Mouse (Mus musculus): Measurements from ENCODE around the gene Grm1. TPM values are rescaled to one million over a fixed set of nuclear protein-coding genes. Genes with fewer than 3 reads are reported as not detected.
"Not testable (repeated sequence)": the region's sequence is repeated elsewhere in the genome, so short reads cannot be mapped to it uniquely, and the experiment has no call there.

The Grm1 gene
- polyA plus RNA-seq, 1 experiment from 2014 or later, result not detected

DNA sequence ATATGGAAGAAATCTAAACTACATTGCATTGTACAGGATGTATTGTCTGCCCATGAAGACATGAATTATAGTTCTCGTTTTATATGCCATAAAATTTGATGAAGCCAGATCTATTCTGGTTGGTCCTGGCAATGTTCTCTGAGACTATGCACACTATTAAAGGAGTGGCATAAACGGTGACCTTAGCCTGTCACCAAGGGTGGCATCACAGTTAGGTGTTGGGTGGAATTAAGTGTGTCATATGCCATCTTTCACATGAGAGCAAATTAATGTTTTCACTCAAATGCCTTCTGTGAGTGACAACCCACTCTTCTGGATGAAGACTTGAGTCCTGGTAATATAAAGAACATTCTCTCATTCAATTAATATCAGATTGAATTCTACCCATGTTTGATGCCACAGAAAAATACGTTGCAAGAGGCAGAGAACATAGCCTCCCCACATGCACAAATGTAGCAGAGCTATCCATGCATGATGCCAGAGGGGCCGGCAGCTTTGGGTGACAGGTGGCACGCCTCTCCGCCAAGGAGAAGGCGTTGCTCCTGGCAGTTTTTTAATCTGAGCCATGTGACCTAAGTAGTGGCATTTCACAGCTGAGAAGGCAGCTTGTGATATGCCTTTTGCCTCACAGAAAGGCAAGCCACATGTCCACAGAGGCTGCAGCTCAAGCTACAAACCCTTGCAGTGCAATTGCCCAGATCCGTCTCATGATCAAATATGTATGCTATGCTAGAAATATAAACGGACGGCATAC, 20.7 kb downstream of the Grm1 start:
- Histone ChIP-seq H3K4me1 (ENCODE audit: control insufficient read depth, insufficient read depth, low read length) (no peaks in the 10 kb centered on the region), H3K9me3 (ENCODE audit: control insufficient read depth, low read length) (no peaks in the 10 kb centered on the region), H3K4me3 (ENCODE audit: low read depth, low read length) (no peak overlapping the region), H3K27ac (ENCODE audit: low read depth, low read length) (no peak overlapping the region), H3K27me3 (ENCODE audit: control insufficient read depth, insufficient read depth, low read length) (no peaks in the 10 kb centered on the region), H3K36me3 (ENCODE audit: control insufficient read depth, insufficient read depth, low read length) (no peaks in the 10 kb centered on the region), H3K9ac (ENCODE audit: low read length) (no peak overlapping the region), H3K4me2 (ENCODE audit: low read depth) (no peak overlapping the region)
- DNase-seq (ENCODE audit: low spot score), result no peak
- no peak for ATAC-seq (ENCODE audit: insufficient read depth, low FRiP score, low TSS enrichment)
- 84% methylated on average over 10 of the region's 10 CpGs for WGBS

DNA sequence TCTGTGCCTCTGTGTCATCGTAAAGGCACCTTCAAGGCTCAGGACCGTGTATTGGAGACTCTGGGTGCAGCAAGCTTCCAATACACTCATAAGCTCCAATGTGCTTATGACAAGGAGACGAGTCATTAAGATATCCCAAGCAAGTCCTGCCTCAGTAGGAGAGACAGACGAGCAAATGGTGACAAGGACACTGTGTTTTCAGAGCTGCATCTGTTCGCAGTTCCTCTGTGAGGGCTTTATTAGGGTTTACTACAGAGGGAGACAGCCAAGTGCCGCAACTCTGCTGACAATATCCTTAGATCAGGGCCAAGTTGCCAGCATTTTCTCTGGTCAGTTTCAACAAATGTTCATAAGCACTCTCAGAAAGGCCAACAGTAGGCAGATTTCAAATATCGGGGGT, 32.8 kb downstream of the Grm1 start:
- Histone ChIP-seq H3K4me1 (ENCODE audit: control insufficient read depth, insufficient read depth, low read length) (no peaks in the 10 kb centered on the region), H3K4me3 (ENCODE audit: low read depth, low read length) (no peak overlapping the region)

DNA sequence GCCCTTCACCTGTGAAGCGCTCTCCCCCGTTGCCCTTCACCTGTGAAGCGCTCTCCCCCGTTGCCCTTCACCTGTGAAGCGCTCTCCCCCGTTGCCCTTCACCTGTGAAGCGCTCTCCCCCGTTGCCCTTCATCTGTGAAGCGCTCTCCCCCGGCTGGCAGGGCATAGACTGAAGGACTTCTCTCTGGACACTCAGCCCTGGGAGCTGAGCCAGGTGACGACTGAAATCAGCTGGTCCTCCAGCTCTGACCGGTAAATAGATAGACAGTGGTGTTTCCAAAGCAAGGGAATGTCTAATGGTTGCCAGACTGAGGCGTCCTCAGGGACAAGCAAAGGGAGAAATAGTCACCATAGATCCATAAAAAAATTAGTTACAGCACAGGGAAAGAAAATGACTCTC, 36.7 kb downstream of the Grm1 start:
- not testable (repeated sequence) for H3K4me1 ChIP-seq (ENCODE audit: control insufficient read depth, insufficient read depth, low read length); H3K4me3 ChIP-seq (ENCODE audit: low read depth, low read length); DNase-seq (ENCODE audit: low spot score); H3K36me3 ChIP-seq (ENCODE audit: control insufficient read depth, insufficient read depth, low read length); H3K9me3 ChIP-seq (ENCODE audit: control insufficient read depth, low read length); H3K27me3 ChIP-seq (ENCODE audit: control insufficient read depth, insufficient read depth, low read length); H3K9ac ChIP-seq (ENCODE audit: low read length); ATAC-seq (ENCODE audit: insufficient read depth, low FRiP score, low TSS enrichment); H3K4me2 ChIP-seq (ENCODE audit: low read depth); H3K27ac ChIP-seq (ENCODE audit: low read depth, low read length)
- WGBS, result 64% methylated on average over 10 of the region's 13 CpGs

More for the DNA sequence above, 32.8 kb downstream of the Grm1 start:
- H3K4me2 ChIP-seq (ENCODE audit: low read depth), result no peak overlapping the region
- DNase-seq (ENCODE audit: low spot score), result no peak
- no peak for ATAC-seq (ENCODE audit: insufficient read depth, low FRiP score, low TSS enrichment)
- H3K27ac ChIP-seq (ENCODE audit: low read depth, low read length), result no peak overlapping the region
- no peaks in the 10 kb centered on the region for H3K9me3 ChIP-seq (ENCODE audit: control insufficient read depth, low read length)
- no peak overlapping the region for H3K9ac ChIP-seq (ENCODE audit: low read length)
- H3K27me3 ChIP-seq (ENCODE audit: control insufficient read depth, insufficient read depth, low read length), result no peaks in the 10 kb centered on the region
- 78% methylated on average over 7 of the region's 7 CpGs for WGBS
- H3K36me3 ChIP-seq (ENCODE audit: control insufficient read depth, insufficient read depth, low read length), result no peaks in the 10 kb centered on the region

DNA sequence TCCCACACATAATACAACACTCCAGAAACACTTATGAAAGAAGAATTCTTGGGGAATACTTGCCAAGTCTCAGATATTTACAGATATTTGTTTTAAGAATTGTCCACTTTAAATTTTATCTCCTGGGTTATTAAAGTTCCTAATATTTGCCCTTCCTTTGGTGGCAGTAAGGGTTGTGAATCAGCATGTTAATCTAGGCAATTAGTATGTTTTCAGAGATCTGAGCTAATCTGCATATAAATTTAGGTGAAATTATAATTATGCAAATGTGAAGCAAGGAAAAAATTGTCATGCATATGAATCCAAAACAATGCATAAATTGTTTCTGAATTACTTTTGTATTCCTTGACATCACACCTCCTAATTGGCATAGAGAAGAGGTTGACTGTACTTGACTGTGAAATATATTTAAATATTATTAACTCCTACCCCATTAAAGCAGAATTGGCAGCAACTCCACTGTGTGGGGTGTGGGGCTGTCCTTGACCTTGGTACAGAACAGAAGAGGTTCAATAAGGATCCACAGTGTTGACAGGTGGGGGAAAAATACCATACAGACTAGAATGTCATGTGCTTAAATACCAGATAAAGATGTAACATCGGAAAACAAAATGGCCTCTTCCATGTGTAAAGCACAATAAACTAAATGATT, 37.6 kb downstream of the Grm1 start:
- Histone ChIP-seq H3K4me3 (ENCODE audit: low read depth, low read length) (no peak overlapping the region), H3K9me3 (ENCODE audit: control insufficient read depth, low read length) (no peaks in the 10 kb centered on the region), H3K27ac (ENCODE audit: low read depth, low read length) (no peak overlapping the region), H3K27me3 (ENCODE audit: control insufficient read depth, insufficient read depth, low read length) (no peaks in the 10 kb centered on the region), H3K4me1 (ENCODE audit: control insufficient read depth, insufficient read depth, low read length) (no peaks in the 10 kb centered on the region), H3K9ac (ENCODE audit: low read length) (no peak overlapping the region), H3K36me3 (ENCODE audit: control insufficient read depth, insufficient read depth, low read length) (no peaks in the 10 kb centered on the region), H3K4me2 (ENCODE audit: low read depth) (no peak overlapping the region)
- no peak for ATAC-seq (ENCODE audit: insufficient read depth, low FRiP score, low TSS enrichment)
- WGBS, result 91% methylated on average over 1 of the region's 1 CpGs
- DNase-seq (ENCODE audit: low spot score), result no peak

DNA sequence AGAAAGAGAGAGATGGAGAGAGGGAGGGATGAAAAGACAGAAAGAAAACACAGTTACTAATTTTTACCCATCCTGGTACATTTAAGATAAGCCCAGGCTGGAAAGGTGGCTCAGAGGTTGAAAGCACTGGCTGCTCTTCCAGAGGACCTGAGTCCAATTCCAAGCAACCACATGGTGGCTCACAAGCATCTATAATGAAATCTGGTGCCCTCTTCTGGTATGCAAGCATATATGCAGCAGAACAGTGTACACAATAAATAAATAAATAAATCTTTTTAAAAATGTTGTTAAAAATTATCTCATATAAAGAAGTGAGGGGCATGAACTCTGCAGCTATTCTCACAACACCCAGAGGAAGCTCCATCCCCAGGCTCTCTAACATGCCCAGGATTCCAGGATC, 42.8 kb downstream of the Grm1 start:
- H3K27me3 ChIP-seq (ENCODE audit: control insufficient read depth, insufficient read depth, low read length), result no peaks in the 10 kb centered on the region
- DNase-seq (ENCODE audit: low spot score) (no peak), ATAC-seq (ENCODE audit: insufficient read depth, low FRiP score, low TSS enrichment) (no peak)
- no peak overlapping the region for H3K4me2 ChIP-seq (ENCODE audit: low read depth)
- H3K27ac ChIP-seq (ENCODE audit: low read depth, low read length), result no peak overlapping the region
- H3K9ac ChIP-seq (ENCODE audit: low read length), result no peak overlapping the region
- H3K36me3 ChIP-seq (ENCODE audit: control insufficient read depth, insufficient read depth, low read length), result no peaks in the 10 kb centered on the region
- H3K4me3 ChIP-seq (ENCODE audit: low read depth, low read length), result no peak overlapping the region
- no peaks in the 10 kb centered on the region for H3K9me3 ChIP-seq (ENCODE audit: control insufficient read depth, low read length)
- H3K4me1 ChIP-seq (ENCODE audit: control insufficient read depth, insufficient read depth, low read length), result no peaks in the 10 kb centered on the region

DNA sequence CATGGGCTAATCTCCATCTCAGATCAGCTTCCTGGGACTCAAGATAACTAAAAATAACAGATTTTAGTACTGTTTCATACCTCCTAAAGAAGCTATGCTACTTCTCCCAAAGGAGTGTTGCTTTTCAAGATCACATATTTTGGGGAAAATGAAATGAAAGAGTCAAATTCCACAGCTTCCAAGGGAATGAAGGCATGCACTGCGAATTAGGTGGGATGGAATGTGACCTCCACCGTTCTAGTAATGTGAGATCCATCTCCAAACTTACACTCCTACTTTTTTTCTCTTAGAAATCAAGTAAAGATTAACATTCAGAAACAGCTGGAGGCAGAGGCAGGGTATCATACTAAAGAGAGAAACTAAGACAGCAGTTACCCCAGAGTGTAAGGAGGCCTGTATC, 49.9 kb downstream of the Grm1 start:
- H3K27ac ChIP-seq (ENCODE audit: low read depth, low read length), result no peak overlapping the region
- no peak overlapping the region for H3K4me2 ChIP-seq (ENCODE audit: low read depth)
- ATAC-seq (ENCODE audit: insufficient read depth, low FRiP score, low TSS enrichment) (no peak), DNase-seq (ENCODE audit: low spot score) (no peak)
- H3K9ac ChIP-seq (ENCODE audit: low read length), result no peak overlapping the region
- 60% methylated on average over 2 of the region's 2 CpGs for WGBS
- no peaks in the 10 kb centered on the region for H3K4me1 ChIP-seq (ENCODE audit: control insufficient read depth, insufficient read depth, low read length)
- no peaks in the 10 kb centered on the region for H3K27me3 ChIP-seq (ENCODE audit: control insufficient read depth, insufficient read depth, low read length)
- H3K9me3 ChIP-seq (ENCODE audit: control insufficient read depth, low read length), result no peaks in the 10 kb centered on the region
- H3K36me3 ChIP-seq (ENCODE audit: control insufficient read depth, insufficient read depth, low read length), result no peaks in the 10 kb centered on the region
- H3K4me3 ChIP-seq (ENCODE audit: low read depth, low read length), result no peak overlapping the region

DNA sequence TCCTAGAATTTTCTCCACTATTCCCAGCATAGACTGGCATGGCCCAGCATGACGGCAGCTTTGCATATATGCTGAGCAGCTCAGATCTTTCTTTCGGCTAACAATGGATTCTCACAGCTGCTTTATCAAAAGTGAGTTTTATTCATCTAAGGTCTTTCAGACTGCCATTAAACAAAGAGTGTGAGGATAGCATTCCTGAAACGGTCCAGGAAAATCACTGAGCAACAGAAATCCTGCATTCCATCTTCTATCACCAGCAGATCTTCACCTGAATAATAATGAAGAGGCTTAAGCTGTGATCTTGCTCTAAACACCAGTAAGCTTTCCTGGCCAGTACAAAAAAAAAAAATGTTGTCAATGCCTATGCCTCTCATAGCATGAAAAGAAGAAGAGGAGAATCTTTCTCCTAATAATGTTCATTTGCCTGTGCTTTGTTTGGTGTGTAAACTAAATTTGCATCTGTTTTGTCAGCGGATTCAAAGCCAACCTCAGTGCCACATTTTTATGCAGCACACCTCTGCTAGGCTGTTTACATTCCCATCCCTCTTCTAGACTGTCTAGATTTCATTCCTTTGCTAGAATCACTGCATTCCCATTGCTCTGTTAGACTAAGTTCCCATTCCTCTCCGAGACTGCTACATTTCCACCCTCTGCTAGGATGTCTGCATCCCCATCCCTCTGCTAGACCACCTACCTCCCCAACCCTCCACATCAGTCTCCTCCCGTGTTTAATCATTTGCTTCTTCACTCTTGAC, 56.2 kb downstream of the Grm1 start:
- no peak for DNase-seq (ENCODE audit: low spot score)
- no peak overlapping the region for H3K4me3 ChIP-seq (ENCODE audit: low read depth, low read length)
- no peaks in the 10 kb centered on the region for H3K36me3 ChIP-seq (ENCODE audit: control insufficient read depth, insufficient read depth, low read length)
- ATAC-seq (ENCODE audit: insufficient read depth, low FRiP score, low TSS enrichment), result peak; percentile 74
- no peaks in the 10 kb centered on the region for H3K4me1 ChIP-seq (ENCODE audit: control insufficient read depth, insufficient read depth, low read length)
- H3K27me3 ChIP-seq (ENCODE audit: control insufficient read depth, insufficient read depth, low read length), result no peaks in the 10 kb centered on the region
- H3K4me2 ChIP-seq (ENCODE audit: low read depth), result no peak overlapping the region
- H3K9me3 ChIP-seq (ENCODE audit: control insufficient read depth, low read length), result no peaks in the 10 kb centered on the region
- 42% methylated on average over 6 of the region's 6 CpGs for WGBS
- no peak overlapping the region for H3K9ac ChIP-seq (ENCODE audit: low read length)
- H3K27ac ChIP-seq (ENCODE audit: low read depth, low read length), result no peak overlapping the region

DNA sequence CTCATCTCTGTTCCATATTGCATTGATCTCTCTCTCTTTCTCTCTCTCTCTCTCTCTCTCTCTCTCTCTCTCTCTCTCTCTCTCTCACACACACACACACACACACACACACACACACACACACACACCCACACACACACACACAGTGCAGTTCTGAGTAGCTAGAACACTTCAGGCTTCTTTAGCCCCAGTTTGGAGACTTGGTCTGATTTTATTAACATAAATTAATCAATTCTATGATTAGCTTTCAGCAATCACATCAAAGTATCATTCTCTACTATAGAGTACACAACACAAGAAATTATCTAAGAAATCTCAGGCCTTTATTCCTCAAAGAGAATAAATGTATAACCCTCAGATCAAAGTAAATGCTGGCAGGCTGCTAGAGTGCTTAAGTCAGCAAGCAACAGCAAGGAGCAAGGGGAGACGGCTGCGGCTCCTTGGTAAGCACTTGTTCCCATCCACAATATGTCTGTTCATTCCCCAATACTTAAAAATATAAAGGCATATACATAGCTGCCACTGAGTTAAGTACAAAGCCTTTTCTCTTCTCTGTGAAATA, 63.1 kb downstream of the Grm1 start:
- H3K4me2 ChIP-seq (ENCODE audit: low read depth), result no peak overlapping the region
- H3K27me3 ChIP-seq (ENCODE audit: control insufficient read depth, insufficient read depth, low read length), result no peaks in the 10 kb centered on the region
- H3K9me3 ChIP-seq (ENCODE audit: control insufficient read depth, low read length), result no peaks in the 10 kb centered on the region
- H3K9ac ChIP-seq (ENCODE audit: low read length), result no peak overlapping the region
- WGBS, result 76% methylated on average over 2 of the region's 2 CpGs
- ATAC-seq (ENCODE audit: insufficient read depth, low FRiP score, low TSS enrichment), result no peak
- no peaks in the 10 kb centered on the region for H3K4me1 ChIP-seq (ENCODE audit: control insufficient read depth, insufficient read depth, low read length)
- H3K36me3 ChIP-seq (ENCODE audit: control insufficient read depth, insufficient read depth, low read length), result no peaks in the 10 kb centered on the region
- H3K27ac ChIP-seq (ENCODE audit: low read depth, low read length), result no peak overlapping the region
- H3K4me3 ChIP-seq (ENCODE audit: low read depth, low read length), result no peak overlapping the region
- DNase-seq (ENCODE audit: low spot score), result no peak

All from neural tube, embryonic 11.5 days (tissue).